Mouse (Mus musculus): Measurements from ENCODE around the gene Slc25a5. TPM values are rescaled to one million over a fixed set of nuclear protein-coding genes. Genes with fewer than 3 reads are reported as not detected.
"Not testable (repeated sequence)": the region's sequence is repeated elsewhere in the genome, so short reads cannot be mapped to it uniquely, and the experiment has no call there.

Gene Slc25a5
- total RNA-seq (2021): 100 to 1,000 TPM; 850 to 928 TPM

DNA sequence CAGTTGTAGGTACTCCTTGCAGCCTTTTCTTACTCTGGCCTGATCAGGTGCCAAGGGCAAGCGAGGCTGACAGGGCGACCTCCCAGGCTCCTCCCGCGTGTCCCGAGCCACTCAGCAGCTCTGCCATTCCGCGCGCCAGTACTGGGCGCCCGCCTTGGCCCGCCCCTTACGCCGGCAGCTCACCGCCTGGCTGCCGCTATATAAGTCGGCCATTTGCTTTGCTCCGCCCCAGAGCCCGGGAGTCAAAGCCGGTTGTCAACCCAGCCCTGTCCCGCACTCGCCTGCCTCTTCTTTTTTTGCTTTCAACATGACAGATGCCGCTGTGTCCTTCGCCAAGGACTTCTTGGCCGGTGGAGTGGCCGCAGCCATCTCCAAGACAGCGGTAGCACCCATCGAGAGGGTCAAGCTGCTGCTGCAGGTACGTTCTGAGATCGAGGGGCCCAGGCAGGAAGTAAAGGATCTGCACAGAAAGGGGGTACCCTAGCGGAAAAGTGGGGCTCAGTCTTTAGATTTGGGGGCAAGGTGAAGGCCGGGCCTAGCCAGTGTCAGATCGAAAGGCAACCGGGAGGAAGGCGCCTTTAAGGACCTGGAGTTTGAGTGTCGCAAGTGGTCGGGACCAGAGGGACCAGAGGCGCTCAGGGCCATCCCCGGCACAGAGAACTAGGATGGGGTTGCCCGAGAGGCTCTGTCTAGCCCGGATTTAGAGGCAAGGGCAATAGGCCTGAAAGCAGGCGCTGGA, at the start of gene Slc25a5:
Slc25a5 (plus strand) TSS at position 228 of the 739 bp plus-strand sequence.
- DNase-seq: peak; percentile 89

DNA sequence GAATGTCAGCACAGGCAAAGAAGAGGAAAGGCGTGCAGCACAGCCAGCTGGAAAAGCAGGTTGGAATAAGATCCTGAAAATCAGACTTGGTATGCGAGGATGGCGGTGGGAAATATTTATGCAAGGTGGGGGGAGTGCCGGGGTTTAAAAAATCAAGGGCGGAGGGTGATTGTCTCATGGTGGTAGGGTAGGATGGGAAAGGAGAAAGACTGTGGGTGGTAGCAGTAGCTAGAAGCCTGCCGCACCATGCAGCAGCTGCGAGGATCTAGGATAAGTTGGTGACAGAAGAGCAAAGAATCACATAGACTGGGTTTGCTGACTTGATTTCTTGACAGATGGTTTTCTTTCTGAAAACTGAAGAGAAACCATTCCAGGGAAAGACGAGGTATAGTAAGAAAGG, 48.7 kb upstream of the Slc25a5 start:
- no peak for DNase-seq

DNA sequence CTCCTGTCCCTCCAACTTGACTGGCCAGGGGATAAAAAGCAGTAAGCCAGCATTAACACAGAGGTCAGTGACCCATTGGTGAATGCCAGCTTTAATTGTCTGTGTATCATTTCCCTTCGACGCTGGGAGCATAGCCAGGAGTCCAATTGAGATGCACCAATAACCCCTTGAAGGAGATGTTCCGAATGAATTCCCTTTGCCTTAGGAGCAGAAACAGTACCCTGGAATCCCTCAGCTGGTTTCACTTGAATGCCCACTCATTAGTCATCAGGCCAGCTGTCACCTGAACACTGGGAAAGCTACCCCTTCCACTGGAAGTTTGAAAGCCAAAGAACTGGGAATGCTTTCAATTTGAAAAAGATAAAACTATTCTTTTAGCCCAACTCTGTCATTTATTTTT, 46.9 kb upstream of the Slc25a5 start:
- no peak for DNase-seq

DNA sequence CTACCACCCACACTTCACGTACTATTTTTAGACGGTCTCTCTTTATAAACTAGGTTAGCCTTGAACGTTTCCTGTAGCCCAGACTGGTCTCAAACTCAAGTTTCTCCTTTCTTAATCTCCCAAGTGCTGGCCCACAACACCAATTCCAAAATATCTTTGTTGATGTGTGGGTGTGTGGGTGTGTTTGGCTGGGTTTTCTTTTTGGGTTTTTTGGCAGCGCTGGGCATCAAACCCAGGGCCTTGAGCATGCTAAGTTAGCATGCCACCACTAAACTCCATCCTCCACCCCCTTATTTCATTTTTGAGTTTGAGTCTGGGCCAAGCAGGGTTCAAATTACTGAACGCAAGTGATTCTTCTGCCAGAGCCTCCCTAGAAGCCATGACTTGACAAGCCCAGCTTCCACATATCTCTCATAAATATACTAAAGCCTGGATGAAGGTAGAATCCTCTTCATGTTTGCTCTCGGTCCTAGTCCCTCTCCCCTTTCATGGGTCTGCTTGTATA, 46.1 kb upstream of the Slc25a5 start:
- no peak for DNase-seq

DNA sequence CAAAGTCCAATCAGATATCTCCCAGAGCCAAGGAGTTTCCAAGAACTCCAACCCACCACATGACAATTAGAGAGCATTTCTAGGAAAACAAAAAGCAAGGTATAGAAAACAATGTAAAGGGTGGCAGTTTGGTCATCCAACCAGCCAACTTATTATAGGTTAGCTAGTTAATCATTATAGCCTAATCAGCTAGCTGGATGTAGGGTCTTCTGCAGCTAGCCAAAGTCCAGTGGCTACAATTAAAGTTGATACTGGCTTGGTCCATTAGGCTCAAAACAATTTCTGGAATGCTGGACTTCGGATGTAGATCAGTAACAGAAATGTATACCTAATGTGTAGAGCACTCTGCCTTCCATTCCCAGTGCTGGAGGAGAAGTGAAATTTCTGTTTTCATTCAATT, 44.9 kb upstream of the Slc25a5 start:
- no peak for DNase-seq

DNA sequence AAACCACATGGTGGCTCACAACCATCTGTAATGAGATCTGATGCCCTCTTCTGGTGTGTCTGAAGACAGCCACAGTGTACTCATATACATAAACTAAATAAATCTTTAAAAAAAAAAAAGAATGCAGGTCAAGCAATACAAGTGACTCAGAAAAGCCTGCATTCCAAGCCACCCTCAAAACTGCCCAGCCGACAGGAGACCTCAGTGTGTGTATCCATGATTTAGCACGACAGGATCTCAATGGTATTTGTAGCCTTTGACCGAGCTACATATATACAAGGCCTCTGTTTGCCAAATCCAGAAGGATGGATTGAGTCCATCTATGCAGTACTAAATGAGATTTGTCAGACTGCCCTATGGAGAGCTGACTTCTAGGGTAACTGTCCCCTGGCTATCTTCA, 42.9 kb upstream of the Slc25a5 start:
- DNase-seq: no peak

DNA sequence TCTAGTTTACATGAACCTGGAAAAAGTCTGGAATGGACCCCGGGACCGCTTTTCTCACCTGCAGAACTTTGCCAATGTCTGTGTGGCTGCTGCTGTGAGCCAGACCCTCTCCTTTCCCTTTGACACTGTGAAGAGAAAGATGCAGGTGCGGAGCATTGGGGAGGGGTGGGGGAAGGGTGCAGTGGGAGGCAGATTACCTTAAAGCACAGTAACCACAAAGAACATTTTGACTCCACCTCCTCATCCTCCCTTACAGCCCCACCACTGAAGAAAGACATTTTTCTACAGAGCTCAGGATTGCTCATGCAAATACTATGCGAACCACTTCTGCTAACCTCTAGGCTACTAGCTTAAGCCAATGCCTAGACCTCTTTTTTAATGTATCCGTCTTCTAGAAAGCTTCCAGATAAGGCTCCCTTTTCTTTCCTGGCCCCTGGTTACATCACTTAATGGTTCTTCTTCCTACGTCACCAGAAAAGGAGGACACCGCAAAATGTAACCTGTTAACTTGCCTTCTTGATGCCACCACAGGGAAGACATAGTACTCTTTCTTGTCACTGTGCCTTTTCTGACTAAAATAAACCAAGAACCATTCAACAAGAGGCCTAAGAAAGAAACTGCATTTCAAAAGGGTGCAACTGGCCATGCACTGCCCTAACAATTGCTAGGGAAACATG, 37.5 kb upstream of the Slc25a5 start:
- DNase-seq: no peak

DNA sequence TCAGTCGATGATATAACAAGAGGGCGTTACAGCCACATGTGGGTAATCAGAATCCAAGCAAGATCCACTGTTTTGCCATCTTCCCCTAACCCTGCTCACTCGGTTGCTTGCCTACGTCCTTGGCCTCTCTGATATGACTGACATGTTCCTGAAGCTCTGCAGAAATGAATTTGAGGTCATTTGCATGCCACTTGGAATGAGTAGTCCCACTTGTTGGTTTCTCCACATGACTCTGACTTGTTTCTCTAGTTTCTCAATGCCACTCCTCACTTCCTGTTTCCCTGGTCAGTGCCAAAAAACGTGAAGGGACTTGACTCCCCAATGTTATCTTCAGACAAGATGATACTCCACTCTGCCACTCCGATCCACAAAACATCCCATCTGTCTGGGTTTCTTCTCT, 36.9 kb upstream of the Slc25a5 start:
- no peak for DNase-seq

DNA sequence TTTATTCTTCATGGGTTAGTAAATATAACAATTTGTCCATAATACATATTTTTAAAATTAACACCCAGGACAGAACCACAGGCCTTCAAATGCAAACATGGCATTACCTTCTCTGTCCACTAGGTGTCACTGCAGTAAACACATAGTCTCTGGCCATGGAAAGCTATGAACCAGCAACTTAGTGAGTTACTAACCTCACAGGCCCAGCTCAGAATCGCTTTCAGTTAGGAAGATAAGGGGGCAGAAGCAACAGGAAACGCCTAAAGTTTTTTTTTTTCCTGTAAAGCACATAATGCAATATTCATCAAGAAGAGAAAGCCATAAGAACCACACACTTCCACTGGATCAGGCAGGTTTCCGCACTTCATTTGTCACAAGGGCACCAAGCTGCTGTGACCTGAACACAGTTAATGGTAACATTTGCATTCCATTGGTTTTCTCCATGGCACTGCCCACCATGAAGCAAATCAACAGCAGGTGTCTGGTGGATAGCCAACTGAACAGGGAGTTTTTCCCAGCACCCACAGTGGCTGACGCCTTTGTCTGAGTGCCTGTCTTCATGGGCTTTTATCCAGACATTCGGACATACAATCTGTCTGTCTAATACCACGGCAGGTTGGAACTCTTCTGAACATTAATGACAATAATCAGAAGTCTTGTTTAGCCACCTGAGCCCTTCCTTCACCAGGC, 34.4 kb upstream of the Slc25a5 start:
- DNase-seq: peak; percentile 59

DNA sequence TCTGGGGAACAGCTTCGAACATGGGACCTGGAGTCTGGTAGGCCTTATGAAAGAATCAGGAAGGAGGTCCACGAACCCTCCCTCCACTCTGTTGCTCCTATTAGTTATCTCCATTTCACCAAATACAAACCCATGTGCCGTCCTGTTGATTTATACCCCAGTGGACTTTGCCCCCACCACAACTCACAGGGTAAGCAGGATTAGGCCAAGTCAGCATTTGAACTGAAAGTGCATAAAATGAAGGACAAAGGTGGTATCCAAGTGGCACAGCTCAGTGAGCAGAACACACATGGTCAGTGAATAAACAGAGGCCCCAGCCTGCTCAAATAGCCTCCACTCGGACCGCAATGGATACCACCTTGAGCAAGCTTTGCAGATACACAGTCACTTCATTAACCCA, 33.2 kb upstream of the Slc25a5 start:
- no peak for DNase-seq

DNA sequence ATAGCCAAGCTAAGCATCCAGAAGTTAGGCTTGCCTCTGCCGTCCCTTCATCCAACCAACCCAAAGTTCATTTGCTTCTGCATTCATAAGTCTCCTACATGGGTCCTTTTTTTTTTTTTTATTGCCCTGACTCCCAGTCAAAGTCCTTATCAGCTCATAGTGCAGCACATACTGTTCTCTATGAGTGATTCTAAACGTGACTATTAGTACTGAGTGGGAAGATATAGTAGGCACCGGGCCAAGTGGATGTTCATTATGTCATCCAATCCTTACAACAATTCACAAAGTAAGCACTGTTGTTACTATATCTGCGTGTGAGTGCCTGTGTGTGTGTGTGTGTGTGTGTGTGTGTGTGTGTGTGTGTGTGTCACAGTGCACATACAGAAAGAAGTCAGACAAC, 32.6 kb upstream of the Slc25a5 start:
- peak; percentile 14 for DNase-seq

DNA sequence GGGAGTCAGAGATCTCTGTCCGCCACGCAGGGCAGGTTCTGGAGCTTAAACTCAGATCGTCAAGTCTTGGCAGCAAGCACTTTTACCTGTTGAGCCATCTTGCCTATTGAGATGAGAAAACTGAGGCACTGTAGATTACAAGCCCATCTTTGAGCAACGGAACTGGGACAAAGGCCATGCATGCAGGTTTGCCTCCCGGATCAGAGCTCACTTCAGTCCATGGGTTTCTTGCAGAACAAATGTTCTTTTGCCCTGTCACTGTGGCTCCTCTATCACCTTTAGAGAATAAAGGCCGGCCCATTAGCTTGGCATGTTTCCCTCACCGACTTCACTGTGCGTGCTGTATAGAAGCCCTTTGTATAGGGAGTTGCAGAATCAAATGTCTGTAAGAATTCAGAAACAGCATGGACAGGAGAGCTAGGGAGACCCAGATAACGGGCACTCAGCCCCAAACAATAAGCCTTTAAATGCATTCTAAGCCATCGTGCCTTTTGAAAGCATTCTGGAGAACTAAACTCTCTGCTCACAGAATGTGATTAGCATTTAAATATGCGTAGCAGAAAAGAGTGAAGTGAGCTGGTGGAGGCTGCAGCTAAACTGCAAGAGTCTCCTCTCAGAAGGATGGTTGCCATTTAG, 32.0 kb upstream of the Slc25a5 start:
- DNase-seq: no peak

DNA sequence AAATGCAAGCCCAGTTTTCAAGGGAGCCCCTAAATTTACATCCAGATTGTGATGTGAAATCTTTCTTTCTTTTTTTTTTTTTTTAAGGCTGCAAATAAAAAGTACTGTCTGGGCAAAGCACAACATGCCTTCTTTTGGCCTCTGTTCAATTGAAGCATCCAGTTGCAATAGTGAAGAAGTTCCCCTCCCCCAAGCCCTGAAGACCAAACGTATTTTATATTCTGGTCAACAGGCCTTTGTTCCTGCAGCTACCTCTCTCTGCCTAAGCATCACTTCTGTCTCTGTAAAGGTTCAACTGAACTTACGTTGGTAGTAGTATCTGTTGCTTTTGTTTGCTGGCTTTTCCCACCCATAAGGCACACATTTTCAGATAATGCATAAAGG, 31.5 kb upstream of the Slc25a5 start:
- DNase-seq: no peak

DNA sequence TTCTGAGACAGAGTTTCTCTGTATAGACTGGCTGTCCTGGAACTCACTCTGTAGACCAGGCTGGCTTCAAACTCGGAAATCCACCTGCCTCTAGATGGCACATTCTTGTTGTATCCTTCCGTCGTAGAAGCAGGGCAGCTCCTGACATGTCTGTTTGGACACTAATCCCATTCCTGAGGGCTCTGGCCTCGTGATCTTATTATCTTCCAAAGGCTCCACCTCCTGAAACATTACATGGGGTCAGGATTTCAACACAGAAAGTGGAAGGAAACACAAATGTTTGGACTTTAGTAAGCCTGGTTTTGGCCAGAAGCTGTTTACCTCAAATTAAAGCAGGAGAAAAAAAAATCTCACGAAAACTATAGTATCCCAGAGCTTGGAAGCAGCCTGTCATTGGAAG, 28.1 kb upstream of the Slc25a5 start:
- DNase-seq: no peak

DNA sequence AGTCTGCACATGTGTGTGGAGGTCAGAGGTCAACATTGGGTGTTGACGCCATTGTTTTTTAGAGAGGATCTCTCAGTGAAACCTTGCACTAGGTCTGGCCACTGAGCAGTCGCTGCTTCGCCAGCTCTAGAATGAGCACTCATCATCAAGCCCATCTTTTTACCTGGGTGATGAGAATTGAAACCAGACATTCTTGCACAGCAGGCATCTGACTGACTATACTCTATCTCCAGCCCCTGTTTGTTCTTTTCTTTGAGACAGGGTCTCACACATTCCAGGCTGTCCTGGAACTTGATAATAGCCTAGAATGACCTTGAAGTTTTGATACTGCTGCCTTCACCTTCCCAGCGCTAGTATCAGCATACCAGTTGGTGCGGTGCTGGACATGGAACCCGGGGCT, 22.9 kb upstream of the Slc25a5 start:
- no peak for DNase-seq

DNA sequence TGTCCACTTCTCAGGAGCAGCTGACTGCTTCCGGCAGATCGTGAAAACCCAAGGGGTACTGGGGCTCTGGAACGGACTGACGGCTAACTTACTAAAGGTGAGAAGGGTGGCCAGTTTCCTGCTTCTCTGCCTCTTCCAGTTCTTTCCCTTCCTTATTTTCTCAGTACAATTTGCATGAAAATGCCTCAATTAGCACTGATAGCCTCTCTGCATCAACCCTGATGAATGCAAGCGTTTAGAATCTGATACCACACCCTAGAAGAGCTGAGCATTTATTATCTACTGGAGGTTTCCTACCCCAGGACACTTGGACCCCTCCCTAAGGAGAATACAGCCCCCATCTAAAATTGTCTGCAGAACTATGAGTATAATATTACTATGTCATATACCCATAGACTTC, 19.9 kb upstream of the Slc25a5 start:
- DNase-seq: no peak

DNA sequence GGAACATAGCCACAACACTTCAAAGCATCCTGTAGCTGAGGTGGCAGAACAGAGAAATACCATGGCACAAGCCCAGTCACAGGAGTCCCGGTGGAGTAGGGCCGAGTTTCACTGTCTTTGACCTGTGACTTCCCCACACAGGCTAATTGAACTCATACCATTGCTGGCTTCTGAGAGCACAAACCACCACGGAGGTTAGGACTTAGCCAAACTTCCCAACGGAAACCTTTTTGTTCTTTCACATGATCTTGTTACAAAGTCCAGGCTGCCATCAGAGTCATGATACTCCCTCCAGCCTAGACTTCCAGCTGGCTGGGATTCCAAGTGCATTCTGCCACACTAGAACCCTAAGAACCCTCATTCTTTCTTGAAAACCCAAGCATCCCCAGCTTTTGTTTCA, 17.8 kb upstream of the Slc25a5 start:
- no peak for DNase-seq

DNA sequence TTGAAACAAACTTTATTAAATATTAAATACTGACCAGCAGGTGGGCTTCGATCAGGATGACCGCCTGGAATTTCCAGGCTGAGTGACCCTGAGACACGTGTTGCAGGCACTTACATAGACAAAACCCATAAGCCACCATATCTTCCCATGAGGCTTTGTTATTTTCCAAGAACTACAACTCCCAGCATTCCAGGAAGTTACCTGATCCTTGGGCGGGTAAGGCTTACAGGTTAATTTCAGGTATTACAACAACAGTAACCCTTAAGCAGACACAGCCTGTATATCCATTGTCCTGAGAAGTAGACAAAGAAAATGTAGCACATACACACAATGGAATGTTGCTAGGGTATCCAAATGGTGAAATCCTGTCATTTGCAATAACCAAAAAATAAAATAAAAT, 6.1 kb upstream of the Slc25a5 start:
- no peak for DNase-seq

DNA sequence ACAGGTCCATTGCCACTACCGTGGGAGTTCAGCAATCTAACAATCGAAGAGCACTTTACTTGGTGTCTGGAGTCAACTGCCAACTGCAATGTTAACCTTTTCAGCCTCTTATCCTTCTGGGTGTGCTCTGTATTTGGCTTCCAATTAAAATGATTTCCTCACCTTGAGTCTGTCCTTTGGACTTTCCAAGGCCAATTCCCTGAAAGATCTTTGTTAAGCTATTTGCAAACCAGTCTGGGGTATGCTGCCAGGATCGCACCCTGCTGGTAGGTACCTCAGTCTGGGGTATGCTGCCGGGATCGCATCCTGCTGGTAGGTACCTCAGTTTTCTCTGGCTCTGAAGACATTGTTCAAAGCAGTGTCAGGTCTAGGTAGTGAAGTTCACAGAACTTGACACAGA, 880 bp upstream of the Slc25a5 start:
- no peak for DNase-seq

DNA sequence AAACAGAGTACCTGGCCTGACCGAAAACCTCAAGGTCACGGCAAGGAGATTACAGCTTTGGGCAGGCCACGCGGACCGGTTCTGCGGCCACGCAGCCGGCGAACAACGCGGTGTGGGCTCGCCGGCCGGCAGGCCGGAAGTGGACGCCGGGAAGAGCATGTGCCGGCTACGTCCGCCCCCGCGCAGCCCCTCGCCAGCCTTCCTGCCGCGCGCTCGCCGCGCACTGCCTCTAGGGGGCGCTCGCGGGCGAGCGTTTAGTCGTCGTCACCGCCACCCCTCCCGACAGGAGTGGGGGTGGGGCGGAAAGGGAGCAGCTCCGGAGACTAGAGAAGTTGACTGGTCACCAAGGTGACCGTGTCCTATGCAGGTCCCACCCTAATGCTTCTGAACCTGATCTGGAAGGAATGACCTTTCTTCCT, 721 bp downstream of the Slc25a5 start:
- peak; percentile 91 for DNase-seq

DNA sequence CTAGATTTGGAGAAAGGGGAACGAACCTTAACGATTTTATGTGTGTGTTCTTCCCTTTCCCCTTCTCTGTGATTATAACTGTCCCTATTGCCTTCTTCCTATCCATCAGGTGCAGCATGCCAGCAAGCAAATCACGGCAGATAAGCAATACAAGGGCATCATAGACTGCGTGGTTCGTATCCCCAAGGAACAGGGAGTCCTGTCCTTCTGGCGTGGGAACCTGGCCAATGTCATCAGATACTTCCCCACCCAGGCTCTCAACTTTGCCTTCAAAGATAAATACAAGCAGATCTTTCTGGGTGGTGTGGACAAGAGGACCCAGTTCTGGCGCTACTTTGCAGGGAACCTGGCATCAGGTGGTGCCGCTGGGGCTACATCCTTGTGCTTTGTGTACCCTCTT, 1.3 kb downstream of the Slc25a5 start:
- not testable (repeated sequence) for DNase-seq

DNA sequence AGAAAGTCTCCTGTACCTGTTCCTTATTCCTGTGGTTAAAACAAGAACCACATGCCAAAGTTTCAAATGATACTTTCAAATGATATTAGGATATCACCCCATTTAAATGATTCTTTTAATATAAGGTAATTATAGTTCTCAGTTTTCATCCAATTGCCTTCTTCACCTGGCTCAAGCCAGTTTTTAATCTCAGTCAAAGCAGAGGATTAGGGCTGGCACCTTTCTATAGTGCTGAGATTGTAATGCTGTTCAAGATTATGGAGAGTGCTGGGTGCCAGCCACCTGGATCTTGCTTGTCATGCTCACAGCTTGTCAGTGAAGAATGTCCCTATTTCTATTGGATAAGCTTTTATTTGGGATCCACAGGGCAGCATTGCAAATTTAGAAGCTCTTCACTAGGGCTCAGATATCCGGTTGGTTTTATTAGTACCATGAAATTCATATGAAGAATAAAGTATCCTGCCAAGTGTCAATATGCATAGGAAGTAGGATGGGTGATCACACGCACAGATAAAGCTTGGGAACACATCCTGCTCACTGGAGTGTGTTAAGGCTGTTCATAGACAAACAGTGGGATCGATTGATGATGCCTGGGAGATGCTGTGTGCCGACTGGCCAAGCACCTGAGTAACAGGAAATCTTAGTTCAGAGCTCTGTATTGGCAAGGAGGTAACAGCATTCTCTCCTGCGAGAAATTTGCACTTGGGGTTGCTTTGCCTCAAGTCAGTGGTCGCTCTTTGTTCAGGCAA, 3.9 kb downstream of the Slc25a5 start:
- no peak for DNase-seq
